Mouse (Mus musculus) hindbrain, embryonic 15.5 days (tissue): ENCODE measurements at regions not wholly inside any gene's neighbourhood (a gene's known extent, or its start where the extent isn't known, plus 50 kb on each side); places are given as distances from the start of the nearest gene placed in this dataset.

Source experiments
- ATAC-seq: fragments of 200-750 bp; cut with Nextera tagmentation; 2 replicates; pipeline ENCODE4 v1.8.0; 2017; ENCODE audit warnings: low read depth, moderate number of reproducible peaks, moderate TSS enrichment; ENCODE audit not compliant: low FRiP score
- H3K27ac ChIP-seq: fragments of 300-500 bp; sonication (generic); replicated peaks from 2 replicates; pipeline ENCODE4 v1.5.1; 2015; ENCODE audit warnings: mild to moderate bottlenecking, inconsistent platforms
- H3K27me3 ChIP-seq: fragments of 300-500 bp; sonication (generic); 2 replicates; pipeline ENCODE4 v1.6.1; 2015; ENCODE audit warnings: control low read depth, inconsistent platforms
- H3K36me3 ChIP-seq: fragments of 300-500 bp; sonication (generic); 2 replicates; pipeline ENCODE4 v1.6.1; 2015; ENCODE audit warnings: control low read depth, inconsistent platforms
- H3K4me1 ChIP-seq: fragments of 300-500 bp; sonication (generic); replicated peaks from 2 replicates; pipeline ENCODE4 v1.6.1; 2015; ENCODE audit warnings: control low read depth, inconsistent platforms
- H3K4me2 ChIP-seq: fragments of 300-500 bp; sonication (generic); 2 replicates; pipeline ENCODE4 v1.6.1; 2015; ENCODE audit warnings: moderate library complexity, mild to moderate bottlenecking, inconsistent platforms
- H3K4me3 ChIP-seq: fragments of 300-500 bp; sonication (generic); 2 replicates; pipeline ENCODE4 v1.5.1; 2015; ENCODE audit warnings: mild to moderate bottlenecking, inconsistent platforms
- H3K9ac ChIP-seq: fragments of 300-500 bp; sonication (generic); 2 replicates; pipeline ENCODE4 v1.6.1; 2015; ENCODE audit warnings: inconsistent platforms
- H3K9me3 ChIP-seq: fragments of 300-500 bp; sonication (generic); 2 replicates; pipeline ENCODE4 v1.6.1; 2016; ENCODE audit warnings: control low read depth, inconsistent platforms
- WGBS: fragments of 180-500 bp; shearing (Covaris S2); methylation state at CpG from one replicate; pipeline ENCODE4 v1.1.7; 2015; 5-methylcytosine and 5-hydroxymethylcytosine counted together

DNA sequence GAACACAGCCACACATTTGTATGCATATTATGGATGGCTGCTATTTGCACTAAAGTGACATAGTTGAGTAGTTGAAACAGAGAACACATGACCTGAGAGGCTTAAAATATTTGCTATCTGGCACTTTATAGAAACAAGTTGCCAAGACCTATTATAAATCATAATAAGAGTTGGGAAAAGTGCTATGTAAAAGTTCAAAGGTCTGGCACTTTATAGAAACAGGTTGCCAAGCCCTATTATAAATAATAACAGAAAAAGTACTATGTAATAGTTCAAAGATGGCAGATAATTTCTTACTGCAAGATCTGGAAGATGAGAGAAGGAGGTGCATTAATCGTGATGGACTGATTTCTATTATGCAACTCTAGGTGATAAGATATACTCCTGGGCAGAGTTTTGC is 320.2 kb downstream of the Tfap2b start:
- no peak overlapping the region for H3K4me2 ChIP-seq
- WGBS, result 84% methylated on average over 1 of the region's 1 CpGs
- H3K27ac ChIP-seq, result no peak overlapping the region
- H3K9ac ChIP-seq, result no peak overlapping the region
- no peaks in the 10 kb centered on the region for H3K9me3 ChIP-seq
- no peaks in the 10 kb centered on the region for H3K36me3 ChIP-seq
- H3K27me3 ChIP-seq, result no peaks in the 10 kb centered on the region
- no peak overlapping the region for H3K4me3 ChIP-seq
- no peaks in the 10 kb centered on the region for H3K4me1 ChIP-seq
- no peak for ATAC-seq

DNA sequence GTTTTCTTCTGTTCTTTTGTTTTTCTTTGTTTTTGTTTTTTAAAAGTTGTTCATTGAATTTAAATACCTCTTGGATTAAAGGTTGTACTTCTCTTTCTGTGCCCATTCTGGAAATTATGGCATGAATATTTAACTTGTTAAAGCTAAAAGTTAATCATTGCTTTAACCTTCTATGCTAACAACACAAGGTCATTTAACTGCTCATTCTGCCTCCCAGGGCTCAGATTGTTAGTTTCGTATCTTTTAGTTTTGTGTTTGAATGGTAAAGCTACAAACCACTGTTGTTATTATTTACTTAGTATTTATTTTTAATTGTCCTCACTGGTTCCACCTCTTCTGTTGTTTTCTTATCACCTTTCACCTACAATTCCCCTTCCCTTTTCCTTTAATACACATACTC is 322.7 kb downstream of the Tfap2b start:
- Histone ChIP-seq H3K36me3 (no peaks in the 10 kb centered on the region), H3K27me3 (no peaks in the 10 kb centered on the region), H3K4me3 (no peak overlapping the region), H3K27ac (no peak overlapping the region), H3K9ac (no peak overlapping the region), H3K4me1 (no peaks in the 10 kb centered on the region), H3K9me3 (no peaks in the 10 kb centered on the region), H3K4me2 (no peak overlapping the region)
- 92% methylated on average over 1 of the region's 1 CpGs for WGBS
- no peak for ATAC-seq

DNA sequence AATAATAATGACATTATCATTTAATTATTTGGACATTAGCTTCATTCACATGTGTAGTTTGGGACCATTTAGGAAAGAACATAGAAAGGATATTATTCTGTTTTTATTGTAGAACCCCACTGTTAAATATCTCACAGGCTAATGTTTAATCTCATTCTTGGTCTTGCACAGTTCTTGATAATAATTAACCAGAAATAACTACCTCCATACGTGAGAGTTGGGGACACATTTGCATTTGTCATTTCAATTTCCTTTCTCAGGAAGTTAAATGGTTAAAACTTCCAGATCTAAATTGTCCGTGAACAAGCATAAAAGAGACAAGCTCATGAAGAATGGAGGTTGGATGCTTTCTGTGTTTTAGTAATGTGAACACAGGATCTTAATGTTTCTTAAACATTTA is 326.3 kb downstream of the Tfap2b start:
- Histone ChIP-seq H3K4me2 (no peak overlapping the region), H3K27me3 (no peaks in the 10 kb centered on the region)

DNA sequence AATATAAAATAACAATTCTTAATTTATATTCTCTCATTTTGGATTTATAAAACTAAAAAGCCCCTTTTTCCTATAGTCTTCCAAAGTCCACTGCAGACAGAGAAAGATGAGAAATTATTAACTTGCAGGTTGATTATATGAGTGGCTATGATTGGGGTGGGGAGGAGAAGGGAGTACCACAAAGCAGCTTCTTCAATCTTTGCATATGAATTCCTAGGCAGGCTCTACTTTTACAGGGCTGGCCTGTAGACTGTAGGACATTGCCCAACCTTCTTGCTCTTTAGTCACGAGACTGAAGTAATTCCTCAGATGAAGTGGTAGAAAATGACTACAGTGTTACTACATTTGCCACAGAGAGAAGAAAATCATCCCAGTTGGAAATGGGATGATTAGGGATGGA is 334.3 kb downstream of the Tfap2b start:
- Histone ChIP-seq H3K4me1 (no peaks in the 10 kb centered on the region), H3K9me3 (no peaks in the 10 kb centered on the region), H3K9ac (no peak overlapping the region), H3K4me2 (no peak overlapping the region), H3K27ac (no peak overlapping the region), H3K27me3 (no peaks in the 10 kb centered on the region), H3K4me3 (no peak overlapping the region), H3K36me3 (no peaks in the 10 kb centered on the region)
- 85% methylated on average over 1 of the region's 1 CpGs for whole genome bisulfite sequencing
- ATAC-seq, result no peak

More for the DNA sequence above, 326.3 kb downstream of the Tfap2b start:
- ATAC-seq, result no peak
- WGBS, result 40% methylated on average over 2 of the region's 2 CpGs
- Histone ChIP-seq H3K9ac (no peak overlapping the region), H3K4me3 (no peak overlapping the region), H3K27ac (no peak overlapping the region), H3K36me3 (no peaks in the 10 kb centered on the region), H3K9me3 (no peaks in the 10 kb centered on the region), H3K4me1 (no peaks in the 10 kb centered on the region)

DNA sequence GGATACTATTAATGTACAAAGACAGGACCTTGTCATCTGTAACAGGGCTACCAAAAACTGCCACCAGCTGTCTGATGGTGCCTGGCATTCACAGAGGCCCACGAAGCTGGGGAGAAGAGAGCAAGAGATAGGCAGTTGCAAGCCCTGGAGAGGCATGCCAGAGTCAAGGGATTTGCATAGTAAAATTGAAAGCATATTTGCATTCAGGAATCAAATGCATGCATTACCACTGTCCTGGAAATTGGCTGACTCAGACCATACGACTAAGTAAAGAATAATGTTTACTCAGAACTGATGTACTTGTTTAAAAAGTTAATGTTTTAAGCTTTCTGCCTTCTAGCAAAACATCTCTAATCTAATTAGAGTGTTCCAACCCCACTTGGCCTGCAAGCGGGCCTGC is 357.0 kb downstream of the Tfap2b start:
- WGBS, result 68% methylated on average over 3 of the region's 3 CpGs

DNA sequence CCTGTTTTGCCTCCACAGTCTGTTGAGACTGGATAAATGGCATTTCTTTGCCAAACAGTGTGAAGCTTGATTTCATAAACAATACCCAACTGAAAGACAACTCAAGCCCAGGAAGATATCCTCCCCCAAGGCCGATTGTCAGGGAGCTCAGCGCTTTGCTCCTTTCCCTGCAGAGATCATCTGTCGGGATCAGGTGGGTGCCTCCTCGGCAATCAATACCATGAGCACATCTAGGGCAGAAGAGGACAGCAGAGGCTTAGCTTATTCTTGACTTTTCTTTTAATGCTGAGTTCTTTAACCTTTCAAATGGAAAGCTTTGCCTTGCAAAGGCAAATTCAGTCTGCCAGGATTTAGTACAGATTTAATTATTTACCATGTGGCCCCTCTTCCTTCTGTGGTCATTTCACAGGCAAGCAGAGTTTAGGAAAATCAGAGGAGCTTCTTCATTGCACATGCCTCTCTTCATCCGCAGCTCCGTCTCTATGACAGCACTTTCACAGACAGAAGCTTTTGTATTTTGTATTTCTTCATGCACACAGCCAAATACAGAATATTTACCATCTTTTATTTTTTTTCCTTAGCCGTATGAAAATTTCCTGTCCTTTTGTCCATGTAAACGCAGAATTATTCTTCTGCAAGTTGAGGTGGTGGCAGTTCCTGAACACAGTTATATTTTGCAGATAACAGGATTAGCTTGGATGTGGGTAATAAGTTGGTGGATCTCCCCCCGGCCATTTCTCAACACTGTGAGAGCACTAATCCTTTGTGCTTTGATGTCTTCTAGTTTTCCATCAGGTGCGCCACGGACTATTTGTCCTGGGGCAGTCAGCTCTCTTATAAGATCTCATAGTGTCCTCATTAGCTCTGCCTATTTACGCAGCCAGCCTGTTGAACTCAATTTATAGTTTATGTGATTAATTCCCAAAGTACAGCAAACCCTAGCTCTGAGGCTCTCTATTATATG is 374.6 kb downstream of the Tfap2b start:
- Histone ChIP-seq H3K36me3 (no peaks in the 10 kb centered on the region), H3K27me3 (no peaks in the 10 kb centered on the region), H3K27ac (no peak overlapping the region), H3K9ac (no peak overlapping the region), H3K4me2 (no peak overlapping the region), H3K9me3 (no peaks in the 10 kb centered on the region), H3K4me3 (no peak overlapping the region), H3K4me1 (0 out of 2 replicates have a peak, but pooled peaks cover 6% of the 10 kb centered on the region)
- ATAC-seq, result no peak
- WGBS, result 64% methylated on average over 12 of the region's 12 CpGs

More for the DNA sequence above, 357.0 kb downstream of the Tfap2b start:
- no peak for ATAC-seq
- Histone ChIP-seq H3K4me1 (no peaks in the 10 kb centered on the region), H3K27ac (no peak overlapping the region), H3K9me3 (no peaks in the 10 kb centered on the region), H3K4me3 (no peak overlapping the region), H3K4me2 (no peak overlapping the region), H3K9ac (no peak overlapping the region), H3K36me3 (no peaks in the 10 kb centered on the region), H3K27me3 (no peaks in the 10 kb centered on the region)

DNA sequence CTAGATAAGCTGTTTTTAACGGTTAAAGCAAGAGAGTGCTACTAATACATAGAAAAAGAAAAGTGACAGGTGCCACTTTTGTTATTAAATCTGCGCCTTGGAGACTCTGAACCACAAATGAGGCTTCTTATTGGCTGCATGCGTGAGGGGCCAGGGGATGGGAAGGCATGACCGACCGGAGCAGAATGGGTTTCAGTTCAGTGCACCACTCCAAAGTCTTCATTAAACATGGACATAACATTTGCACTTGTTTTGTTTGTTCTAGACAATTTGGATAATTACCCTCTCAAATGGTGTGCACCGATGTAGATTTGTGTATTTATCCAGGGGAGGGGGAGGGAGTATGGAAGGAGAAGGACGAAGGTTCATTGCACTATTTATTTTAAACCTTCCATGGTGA is 396.8 kb downstream of the Tfap2b start:
- H3K4me3 ChIP-seq, result no peak overlapping the region
- ATAC-seq, result no peak
- WGBS, result 73% methylated on average over 7 of the region's 7 CpGs
- H3K9ac ChIP-seq, result no peak overlapping the region
- no peaks in the 10 kb centered on the region for H3K27me3 ChIP-seq
- H3K4me1 ChIP-seq, result no peaks in the 10 kb centered on the region
- no peak overlapping the region for H3K4me2 ChIP-seq
- H3K27ac ChIP-seq, result no peak overlapping the region
- no peaks in the 10 kb centered on the region for H3K36me3 ChIP-seq
- H3K9me3 ChIP-seq, result no peaks in the 10 kb centered on the region

DNA sequence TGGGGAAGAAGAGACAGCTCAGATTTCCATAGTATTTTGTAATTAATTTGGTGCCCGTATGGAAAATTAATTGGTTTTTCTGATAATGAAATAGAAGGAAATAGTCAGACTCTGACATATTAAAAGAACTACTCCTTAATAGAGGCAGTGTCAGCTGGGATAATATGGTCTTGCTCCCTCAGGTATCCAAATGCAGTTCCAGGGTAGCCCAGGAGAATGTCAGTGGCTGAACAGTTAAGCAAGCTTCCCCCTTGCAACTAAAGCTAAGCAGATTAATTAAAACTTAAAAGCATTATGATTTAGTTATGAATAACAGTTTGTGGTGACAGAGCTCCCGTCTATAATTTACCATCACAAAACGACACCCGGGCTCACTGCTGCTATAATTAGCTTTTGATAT is 407.0 kb downstream of the Tfap2b start:
- Histone ChIP-seq H3K4me3 (no peak overlapping the region), H3K9me3 (no peaks in the 10 kb centered on the region), H3K36me3 (no peaks in the 10 kb centered on the region), H3K27me3 (no peaks in the 10 kb centered on the region), H3K4me1 (no peaks in the 10 kb centered on the region), H3K27ac (no peak overlapping the region), H3K4me2 (no peak overlapping the region), H3K9ac (no peak overlapping the region)
- 52% methylated on average over 4 of the region's 4 CpGs for WGBS
- no peak for ATAC-seq

DNA sequence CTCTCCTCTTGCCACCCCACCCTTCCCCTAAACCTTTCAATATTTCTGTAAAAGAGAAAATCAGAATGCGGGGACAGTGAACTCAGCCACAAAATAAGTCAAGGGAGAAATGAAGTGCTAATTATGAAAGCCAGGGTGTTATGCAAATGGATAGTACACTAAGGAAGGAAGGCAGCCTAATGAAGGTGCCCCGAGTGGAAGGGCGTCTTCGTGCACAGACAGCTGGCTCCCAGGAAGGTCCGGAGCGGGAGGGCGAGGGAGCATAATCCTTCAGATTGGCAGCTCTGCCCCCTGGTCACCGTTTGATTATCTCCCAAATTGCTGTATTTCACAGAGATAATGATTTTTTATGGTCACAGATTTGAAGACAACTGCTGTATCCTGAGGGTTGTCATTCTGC is 430.4 kb downstream of the Tfap2b start:
- ATAC-seq, result no peak
- WGBS, result 60% methylated on average over 8 of the region's 8 CpGs
- Histone ChIP-seq H3K4me1 (no peaks in the 10 kb centered on the region), H3K27me3 (no peaks in the 10 kb centered on the region), H3K9me3 (no peaks in the 10 kb centered on the region), H3K36me3 (no peaks in the 10 kb centered on the region), H3K27ac (no peak overlapping the region), H3K4me3 (no peak overlapping the region), H3K4me2 (no peak overlapping the region), H3K9ac (no peak overlapping the region)

DNA sequence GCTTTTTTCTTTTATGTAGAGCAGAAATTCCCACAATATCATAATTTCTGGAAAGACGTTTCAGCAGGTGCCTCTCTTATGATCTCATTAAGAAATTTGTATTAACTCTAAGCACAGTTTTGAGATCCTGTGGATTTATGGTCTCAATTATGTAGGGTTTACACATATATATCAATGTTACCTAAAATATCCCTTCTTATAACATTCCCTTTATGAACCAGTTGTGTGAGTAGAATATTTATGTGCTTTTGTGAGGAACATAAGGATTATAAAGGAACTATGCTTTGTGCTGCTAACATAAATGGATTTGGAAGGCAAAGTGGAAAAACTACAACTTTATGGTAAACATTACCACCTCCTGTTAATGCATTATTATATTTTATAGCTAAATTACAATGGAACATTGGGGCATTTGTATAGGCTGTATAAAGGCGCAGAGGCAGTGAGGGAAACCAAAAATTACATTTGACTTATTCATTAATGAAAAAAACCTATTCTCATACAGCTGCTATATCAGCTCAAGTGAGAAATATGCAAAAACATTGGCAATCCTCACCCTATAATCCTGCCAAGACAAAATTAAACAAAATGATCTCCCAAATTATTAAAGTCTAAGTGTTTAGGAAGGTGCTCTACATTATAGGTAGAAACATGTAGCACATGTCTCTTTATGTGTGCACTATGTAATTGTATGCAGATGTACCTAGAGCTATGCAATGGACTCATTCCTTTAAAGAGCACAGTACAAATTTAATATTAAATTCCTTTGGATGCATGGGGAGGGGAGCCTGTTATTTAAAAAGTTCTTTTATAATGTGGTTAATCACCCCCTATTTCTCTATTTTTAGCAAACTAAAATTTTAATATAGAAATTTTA is 439.2 kb downstream of the Tfap2b start:
- Histone ChIP-seq H3K4me3 (no peak overlapping the region), H3K36me3 (no peaks in the 10 kb centered on the region), H3K9me3 (no peaks in the 10 kb centered on the region), H3K27me3 (no peaks in the 10 kb centered on the region), H3K4me1 (no peaks in the 10 kb centered on the region), H3K27ac (no peak overlapping the region), H3K9ac (no peak overlapping the region), H3K4me2 (no peak overlapping the region)
- no peak for ATAC-seq
- 79% methylated on average over 2 of the region's 2 CpGs for WGBS

DNA sequence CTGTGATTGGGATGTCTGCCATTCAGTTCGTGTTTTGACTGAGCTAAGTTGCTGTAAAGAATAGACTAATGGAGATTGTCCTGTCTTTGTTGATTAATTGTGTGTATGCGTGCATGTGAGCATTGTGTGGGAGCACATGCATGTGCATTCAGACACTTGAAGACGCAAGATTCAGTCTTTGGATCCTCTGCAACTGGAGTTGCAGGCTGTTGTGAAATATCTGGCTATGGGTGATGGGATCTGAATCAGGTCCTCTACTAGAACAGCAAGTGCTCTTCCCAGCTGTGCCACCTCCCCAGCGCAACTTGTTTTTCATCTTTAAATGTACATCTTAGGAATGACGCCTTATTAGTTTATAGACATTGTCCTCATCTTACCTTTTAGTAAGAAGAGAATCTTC is 453.4 kb downstream of the Tfap2b start:
- Histone ChIP-seq H3K9me3 (no peaks in the 10 kb centered on the region), H3K4me1 (no peaks in the 10 kb centered on the region), H3K36me3 (no peaks in the 10 kb centered on the region), H3K9ac (no peak overlapping the region), H3K27me3 (no peaks in the 10 kb centered on the region), H3K4me3 (no peak overlapping the region), H3K27ac (no peak overlapping the region), H3K4me2 (no peak overlapping the region)
- 88% methylated on average over 5 of the region's 5 CpGs for WGBS
- no peak for ATAC-seq

DNA sequence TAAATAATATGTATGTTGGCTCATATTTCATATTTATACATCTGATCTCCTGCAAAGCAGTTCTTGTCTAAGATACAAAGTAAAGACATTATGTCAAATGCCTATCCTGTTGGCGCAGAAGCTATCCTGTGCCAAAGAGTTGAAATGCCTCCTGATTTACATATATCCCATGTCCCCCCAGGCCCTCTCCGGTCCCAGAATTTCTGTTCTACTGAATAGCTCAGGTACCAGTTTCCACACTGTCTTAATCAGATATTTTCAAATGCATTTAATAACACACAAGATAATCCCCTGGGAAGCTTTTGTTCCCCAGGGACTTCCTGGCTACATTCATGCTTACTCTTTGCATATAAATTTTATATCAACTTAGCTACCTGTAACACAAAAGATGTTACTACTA is 454.1 kb downstream of the Tfap2b start:
- H3K27ac ChIP-seq, result no peak overlapping the region
- no peaks in the 10 kb centered on the region for H3K27me3 ChIP-seq
- H3K36me3 ChIP-seq, result no peaks in the 10 kb centered on the region
- H3K4me3 ChIP-seq, result no peak overlapping the region
- no peak overlapping the region for H3K4me2 ChIP-seq
- no peak for ATAC-seq
- 91% methylated on average over 2 of the region's 2 CpGs for WGBS
- no peak overlapping the region for H3K9ac ChIP-seq
- no peaks in the 10 kb centered on the region for H3K9me3 ChIP-seq
- H3K4me1 ChIP-seq, result no peaks in the 10 kb centered on the region
